Mouse (Mus musculus) MEL-GATA-1-ER (cell line): ENCODE results near the gene Gm9507.
"Not testable (repeated sequence)": the region's sequence is repeated elsewhere in the genome, so short reads cannot be mapped to it uniquely, and the experiment has no call there.

ENCODE experiments used
- DNase-seq: peaks from one replicate; pipeline ENCODE4 v3.0.0-alpha.2; 2012; ENCODE audit warnings: low read depth; ENCODE audit errors: extremely low read depth

Gene Gm9507

DNA sequence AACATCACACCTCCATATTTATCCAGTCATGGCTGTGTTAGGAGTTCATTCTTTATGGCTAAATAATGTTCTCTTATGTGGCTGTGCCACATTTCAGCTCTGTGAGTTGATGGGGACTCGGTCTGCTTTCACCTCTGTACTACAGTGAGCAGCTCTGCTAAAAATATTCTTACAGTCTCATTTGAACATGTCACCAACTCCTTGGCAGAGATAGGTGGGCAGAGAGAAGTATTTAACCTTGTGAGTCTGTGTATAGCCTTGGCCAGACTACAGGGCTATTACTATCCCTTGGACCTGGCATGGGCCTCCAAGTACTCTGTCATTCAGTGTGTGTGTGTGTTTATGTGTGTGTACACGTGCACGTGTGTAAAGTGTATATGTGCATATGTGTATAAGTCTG, 39.5 kb downstream of the Gm9507 start:
- DNase-seq = not testable (repeated sequence)

- DNase-seq = not testable (repeated sequence)
These were observed 40.4 kb downstream of the Gm9507 start, which contains the start of gene Gm3238 for GRCm38 (mm10) chr10:77771225-77771624. Gm3238 (minus strand) TSS chr10:77771325.

DNA sequence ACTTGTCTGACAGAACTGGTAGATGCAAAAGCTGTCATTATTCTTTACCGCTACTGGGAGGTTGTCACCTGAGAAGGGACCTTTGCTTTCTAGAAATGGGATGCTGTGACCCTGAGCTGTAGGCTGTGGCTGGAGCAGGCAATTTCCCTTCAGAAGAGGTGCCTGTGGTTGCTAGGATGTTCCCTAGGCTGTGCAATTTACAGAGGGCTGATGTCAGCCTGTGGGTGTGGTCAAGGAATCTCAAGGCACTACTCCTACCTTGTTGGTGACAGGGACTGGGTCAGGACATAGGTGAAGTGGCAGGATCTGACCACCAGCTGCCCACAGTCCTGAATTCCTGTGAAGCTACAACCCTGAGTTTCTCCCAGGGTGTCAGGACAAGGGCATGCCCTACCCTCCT, 41.9 kb downstream of the Gm9507 start:
- DNase-seq = no peak
